Mouse (Mus musculus): ENCODE results near the gene Slc39a5. TPM values are rescaled to one million over a fixed set of nuclear protein-coding genes. Genes with fewer than 3 reads are reported as not detected.

Slc39a5 gene
- polyA plus RNA-seq, 1 experiment from 2014 or later: not detected

DNA sequence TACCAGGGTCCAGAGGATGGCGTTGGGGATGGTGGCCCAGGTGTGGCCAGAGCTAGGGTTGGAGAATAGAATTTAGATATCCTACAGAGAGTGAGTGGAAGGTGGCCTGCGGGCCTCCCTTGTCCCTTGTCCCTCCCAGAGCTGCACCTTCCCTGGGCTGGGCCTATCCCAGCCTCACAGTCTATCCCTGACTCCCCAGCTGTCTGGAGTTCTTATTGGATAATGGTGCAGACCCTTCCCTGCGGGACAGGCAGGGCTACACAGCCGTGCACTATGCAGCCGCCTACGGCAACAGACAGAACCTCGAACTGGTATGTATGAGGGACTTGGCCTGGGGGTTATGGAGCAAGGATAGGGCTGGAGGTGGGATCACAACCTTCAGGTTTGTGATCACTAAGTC lies 15.1 kb downstream of the Slc39a5 start:
- 0 out of 2 replicates have a peak, but pooled peaks have one; percentile 38 for ATAC-seq (ENCODE audit: insufficient number of reproducible peaks, insufficient read depth, low FRiP score, low TSS enrichment)
- peaks cover 98% of the 10 kb centered on the region for H3K36me3 ChIP-seq
- no peaks in the 10 kb centered on the region for H3K9me3 ChIP-seq
- no peaks in the 10 kb centered on the region for H3K27me3 ChIP-seq
- no peak overlapping the region for H3K4me3 ChIP-seq
- H3K9ac ChIP-seq: no peak overlapping the region
- no peak overlapping the region for H3K4me2 ChIP-seq (replicated peaks)
- WGBS: 83% methylated on average over 7 of the region's 7 CpGs
- H3K4me1 ChIP-seq: no peaks in the 10 kb centered on the region
- H3K27ac ChIP-seq: no peak overlapping the region

GRCm38 (mm10) chr10:128382482-128382881 lies 18.5 kb downstream of the Slc39a5 start:
- no peak overlapping the region for H3K9ac ChIP-seq
- ATAC-seq (ENCODE audit: insufficient number of reproducible peaks, insufficient read depth, low FRiP score, low TSS enrichment): no peak
- H3K4me3 ChIP-seq: no peak overlapping the region
- H3K9me3 ChIP-seq: no peaks in the 10 kb centered on the region
- 86% methylated on average over 8 of the region's 8 CpGs for whole genome bisulfite sequencing
- H3K27ac ChIP-seq: no peak overlapping the region
- H3K4me2 ChIP-seq (replicated peaks): no peak overlapping the region
- no peaks in the 10 kb centered on the region for H3K27me3 ChIP-seq
- H3K36me3 ChIP-seq: peaks cover 89% of the 10 kb centered on the region
- peaks cover 11% of the 10 kb centered on the region for H3K4me1 ChIP-seq

DNA sequence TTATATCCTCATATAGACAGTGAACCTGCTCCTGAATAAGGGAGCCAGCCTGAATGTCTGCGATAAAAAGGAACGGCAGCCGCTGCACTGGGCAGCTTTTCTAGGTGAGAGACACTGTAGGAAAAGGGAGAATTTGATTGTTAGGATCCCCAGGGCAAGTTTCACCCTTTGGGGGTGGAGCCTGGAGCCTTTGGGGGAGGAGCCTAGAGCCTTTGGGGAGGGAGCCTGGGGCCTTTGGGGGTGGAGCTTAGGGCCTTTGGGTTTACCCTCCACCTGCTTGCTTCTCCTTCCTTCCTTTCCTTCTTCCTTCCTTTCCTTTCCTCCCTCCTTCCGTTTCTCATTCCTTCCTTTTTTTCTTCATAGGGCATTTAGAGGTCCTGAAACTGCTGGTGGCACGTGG lies 20.5 kb downstream of the Slc39a5 start:
- no peak overlapping the region for H3K9ac ChIP-seq
- H3K27ac ChIP-seq: no peak overlapping the region
- peaks cover 69% of the 10 kb centered on the region for H3K36me3 ChIP-seq
- WGBS: 89% methylated on average over 5 of the region's 5 CpGs
- no peak for ATAC-seq (ENCODE audit: insufficient number of reproducible peaks, insufficient read depth, low FRiP score, low TSS enrichment)
- no peak overlapping the region for H3K4me3 ChIP-seq
- no peaks in the 10 kb centered on the region for H3K27me3 ChIP-seq
- peaks cover 14% of the 10 kb centered on the region for H3K4me1 ChIP-seq
- no peak overlapping the region for H3K4me2 ChIP-seq (replicated peaks)
- no peaks in the 10 kb centered on the region for H3K9me3 ChIP-seq

- peaks cover 56% of the 10 kb centered on the region for H3K36me3 ChIP-seq
- H3K9ac ChIP-seq: no peak overlapping the region
- H3K27ac ChIP-seq: no peak overlapping the region
- H3K27me3 ChIP-seq: no peaks in the 10 kb centered on the region
- WGBS: 96% methylated on average over 7 of the region's 7 CpGs
- H3K4me3 ChIP-seq: no peak overlapping the region
- H3K9me3 ChIP-seq: no peaks in the 10 kb centered on the region
- H3K4me1 ChIP-seq: peaks cover 14% of the 10 kb centered on the region
- H3K4me2 ChIP-seq (replicated peaks): no peak overlapping the region
- no peak for ATAC-seq (ENCODE audit: insufficient number of reproducible peaks, insufficient read depth, low FRiP score, low TSS enrichment)
These were observed 21.8 kb downstream of the Slc39a5 start for GRCm38 (mm10) chr10:128379260-128379659.

GRCm38 (mm10) chr10:128378462-128378861 lies 22.6 kb downstream of the Slc39a5 start:
- peaks cover 48% of the 10 kb centered on the region for H3K36me3 ChIP-seq
- H3K4me2 ChIP-seq (replicated peaks): peak overlapping the region; percentile 78
- H3K4me3 ChIP-seq: peak overlapping the region; percentile 97
- 70% methylated on average over 3 of the region's 3 CpGs for WGBS
- H3K9ac ChIP-seq: peak overlapping the region; percentile 95
- H3K4me1 ChIP-seq: peaks cover 14% of the 10 kb centered on the region
- ATAC-seq (ENCODE audit: insufficient number of reproducible peaks, insufficient read depth, low FRiP score, low TSS enrichment): no peak
- H3K27me3 ChIP-seq: no peaks in the 10 kb centered on the region
- no peaks in the 10 kb centered on the region for H3K9me3 ChIP-seq
- no peak overlapping the region for H3K27ac ChIP-seq

- H3K27ac ChIP-seq: peak overlapping the region; percentile 95
- H3K27me3 ChIP-seq: no peaks in the 10 kb centered on the region
- H3K4me2 ChIP-seq (replicated peaks): peak overlapping the region; percentile 78
- no peak for ATAC-seq (ENCODE audit: insufficient number of reproducible peaks, insufficient read depth, low FRiP score, low TSS enrichment)
- peaks cover 44% of the 10 kb centered on the region for H3K36me3 ChIP-seq
- 53% methylated on average over 14 of the region's 14 CpGs for whole genome bisulfite sequencing
- no peaks in the 10 kb centered on the region for H3K9me3 ChIP-seq
- H3K4me3 ChIP-seq: peak overlapping the region; percentile 97
- H3K9ac ChIP-seq: peak overlapping the region; percentile 95
- peaks cover 14% of the 10 kb centered on the region for H3K4me1 ChIP-seq
These were observed 23.0 kb downstream of the Slc39a5 start for GRCm38 (mm10) chr10:128377940-128378448.

DNA sequence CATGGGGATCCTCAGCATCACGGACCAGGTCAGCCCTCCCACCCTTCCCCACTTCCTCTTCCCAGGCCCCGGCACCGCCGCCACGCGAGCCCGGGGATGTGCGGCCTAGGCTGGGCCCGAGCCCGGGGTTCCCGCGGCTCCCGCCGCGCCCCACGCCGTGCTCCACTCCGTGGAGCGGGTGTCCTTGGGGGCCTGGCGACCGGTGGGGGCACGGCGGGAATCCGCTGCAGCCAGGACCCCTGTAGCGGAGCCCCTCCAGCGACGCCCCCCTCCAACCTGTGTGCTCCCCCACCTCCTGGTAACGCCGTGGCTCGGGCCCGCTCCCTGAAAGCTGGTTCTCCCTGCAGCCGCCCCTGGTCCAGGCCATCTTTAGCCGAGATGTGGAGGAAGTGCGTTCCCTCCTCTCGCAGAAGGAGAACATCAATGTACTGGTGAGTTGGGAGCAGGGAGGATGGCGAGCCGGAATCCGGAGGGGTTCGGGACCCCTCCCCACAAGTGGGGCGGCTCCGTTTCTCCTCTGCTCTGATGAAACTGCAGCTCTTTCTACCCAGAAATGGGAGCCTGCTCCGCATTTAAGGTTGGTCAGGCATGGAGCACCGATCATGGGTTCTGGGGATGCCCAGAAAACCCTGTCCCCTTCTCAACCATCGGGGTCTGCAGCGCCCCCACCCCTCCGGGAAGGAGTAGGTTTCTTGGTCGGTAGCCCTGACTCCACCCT lies 23.6 kb downstream of the Slc39a5 start:
- H3K27me3 ChIP-seq: no peaks in the 10 kb centered on the region
- H3K9ac ChIP-seq: peak overlapping the region; percentile 95
- H3K4me3 ChIP-seq: peak overlapping the region; percentile 97
- ATAC-seq (ENCODE audit: insufficient number of reproducible peaks, insufficient read depth, low FRiP score, low TSS enrichment): peak; percentile 72
- H3K4me2 ChIP-seq (replicated peaks): peak overlapping the region; percentile 78
- H3K27ac ChIP-seq: peak overlapping the region; percentile 95
- no peaks in the 10 kb centered on the region for H3K9me3 ChIP-seq
- under 1% methylated on average over 36 of the region's 47 CpGs for WGBS
- peaks cover 14% of the 10 kb centered on the region for H3K4me1 ChIP-seq
- H3K36me3 ChIP-seq: peaks cover 38% of the 10 kb centered on the region

GRCm38 (mm10) chr10:128376455-128377211 lies 24.4 kb downstream of the Slc39a5 start, which contains the start of gene Ankrd52:
Gene Ankrd52 (plus strand): TSS chr10:128377115.
- ATAC-seq (ENCODE audit: insufficient number of reproducible peaks, insufficient read depth, low FRiP score, low TSS enrichment): peak; percentile 91
- peaks cover 30% of the 10 kb centered on the region for H3K36me3 ChIP-seq
- 0% methylated on average over 36 of the region's 73 CpGs for WGBS
- no peaks in the 10 kb centered on the region for H3K9me3 ChIP-seq
- peak within 1 kb of the TSS; percentile 78 for H3K4me2 ChIP-seq (replicated peaks)
- peaks cover 14% of the 10 kb centered on the region for H3K4me1 ChIP-seq
- peak within 1 kb of the TSS; percentile 95 for H3K27ac ChIP-seq
- H3K4me3 ChIP-seq: peak within 1 kb of the TSS; percentile 97
- peak within 1 kb of the TSS; percentile 95 for H3K9ac ChIP-seq
- no peaks in the 10 kb centered on the region for H3K27me3 ChIP-seq

GRCm38 (mm10) chr10:128376099-128376454 lies 25.0 kb downstream of the Slc39a5 start:
- Histone ChIP-seq H3K36me3 (peaks cover 25% of the 10 kb centered on the region), H3K9me3 (no peaks in the 10 kb centered on the region), H3K27me3 (no peaks in the 10 kb centered on the region), H3K4me3 (peak overlapping the region; percentile 97), H3K9ac (peak overlapping the region; percentile 95; the same call in 1 of the 2 replicates), H3K4me1 (peaks cover 14% of the 10 kb centered on the region), H3K27ac (peak overlapping the region; percentile 95), H3K4me2 (replicated peaks) (peak overlapping the region; percentile 78)
- WGBS: 48% methylated on average over 4 of the region's 4 CpGs
- no peak for ATAC-seq (ENCODE audit: insufficient number of reproducible peaks, insufficient read depth, low FRiP score, low TSS enrichment)

- ATAC-seq (ENCODE audit: insufficient number of reproducible peaks, insufficient read depth, low FRiP score, low TSS enrichment): no peak
These were observed 26.6 kb downstream of the Slc39a5 start for GRCm38 (mm10) chr10:128374393-128374792.

DNA sequence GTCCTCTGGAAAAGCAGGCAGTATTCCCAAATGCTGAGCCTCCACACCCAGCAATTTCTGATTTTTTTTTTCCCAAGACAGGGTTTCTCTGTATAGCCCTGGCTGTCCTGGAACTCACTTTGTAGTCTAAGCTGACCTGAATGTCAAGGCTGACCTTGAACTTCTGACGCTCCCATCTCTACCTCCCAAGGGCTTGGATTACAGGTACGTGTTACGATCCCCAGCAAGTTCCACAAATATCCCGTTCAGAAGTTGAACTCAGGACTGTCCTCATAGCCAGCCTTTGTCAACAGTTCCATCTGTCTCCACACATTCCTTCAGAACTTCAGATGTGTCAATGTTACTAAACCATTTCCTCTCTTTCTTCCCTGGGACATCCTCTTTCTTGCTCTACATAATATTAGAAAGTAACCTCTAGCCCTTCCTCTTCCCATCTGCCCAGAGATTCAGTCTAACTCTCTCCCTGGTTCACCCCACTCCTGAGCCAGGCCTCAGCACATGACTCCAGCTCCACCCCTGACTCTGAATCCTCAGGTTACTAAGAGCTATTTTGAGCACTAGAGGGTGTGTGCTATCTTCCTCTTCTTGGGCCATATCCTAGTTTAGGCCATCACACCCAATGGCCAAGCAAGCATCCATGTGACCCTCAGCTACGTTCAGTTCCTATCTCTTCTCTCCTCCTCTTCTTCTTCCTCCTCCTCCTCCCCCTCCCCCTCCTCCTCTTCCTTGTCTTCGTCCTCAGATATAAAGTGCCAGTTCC lies 27.9 kb downstream of the Slc39a5 start:
- 79% methylated on average over 6 of the region's 6 CpGs for WGBS
- Histone ChIP-seq H3K9ac (no peak overlapping the region), H3K4me2 (replicated peaks) (no peak overlapping the region), H3K4me1 (peaks cover 8% of the 10 kb centered on the region), H3K36me3 (no peaks in the 10 kb centered on the region), H3K9me3 (no peaks in the 10 kb centered on the region), H3K4me3 (no peak overlapping the region), H3K27ac (no peak overlapping the region), H3K27me3 (no peaks in the 10 kb centered on the region)
- no peak for ATAC-seq (ENCODE audit: insufficient number of reproducible peaks, insufficient read depth, low FRiP score, low TSS enrichment)

More at GRCm38 (mm10) chr10:128374393-128374792, 26.6 kb downstream of the Slc39a5 start:
- no peaks in the 10 kb centered on the region for H3K9me3 ChIP-seq
- H3K4me1 ChIP-seq: peaks cover 14% of the 10 kb centered on the region
- no peak overlapping the region for H3K9ac ChIP-seq
- no peak overlapping the region for H3K4me3 ChIP-seq
- WGBS: 66% methylated on average over 6 of the region's 6 CpGs
- H3K4me2 ChIP-seq (replicated peaks): no peak overlapping the region
- H3K27me3 ChIP-seq: no peaks in the 10 kb centered on the region
- H3K36me3 ChIP-seq: peaks cover 9% of the 10 kb centered on the region
- H3K27ac ChIP-seq: no peak overlapping the region

All from embryonic facial prominence, embryonic 12.5 days (tissue).